Mouse (Mus musculus) forebrain, embryonic 11.5 days (tissue): ENCODE measurements around the gene Gm20388. TPM values are rescaled to one million over a fixed set of nuclear protein-coding genes. Genes with fewer than 3 reads are reported as not detected.

Source experiments
- ATAC-seq: fragments of 200-750 bp; cut with Nextera tagmentation; replicated peaks from 2 replicates; pipeline ENCODE4 v1.8.0; 2017; ENCODE audit warnings: moderate TSS enrichment; ENCODE audit not compliant: low FRiP score
- DNase-seq: peaks from one replicate; pipeline ENCODE4 v3.0.0-alpha.2; 2017; ENCODE audit warnings: low spot score
- H3K27ac ChIP-seq: fragments of 300-500 bp; sonication (generic); 2 replicates; pipeline ENCODE4 v1.5.1; 2014; ENCODE audit warnings: low read depth, low read length
- H3K27me3 ChIP-seq: fragments of 300-500 bp; sonication (generic); 2 replicates; pipeline ENCODE4 v1.6.1; 2014; ENCODE audit warnings: mild to moderate bottlenecking, low read length, mixed read lengths; ENCODE audit not compliant: control insufficient read depth, insufficient read depth
- H3K36me3 ChIP-seq: fragments of 300-500 bp; sonication (generic); 2 replicates; pipeline ENCODE4 v1.6.1; 2014; ENCODE audit warnings: mild to moderate bottlenecking, low read length, moderate library complexity, mixed read lengths; ENCODE audit not compliant: control insufficient read depth, insufficient read depth
- H3K4me1 ChIP-seq: fragments of 300-500 bp; sonication (generic); replicated peaks from 2 replicates; pipeline ENCODE4 v1.6.1; 2014; ENCODE audit warnings: low read length, mixed read lengths; ENCODE audit not compliant: control insufficient read depth, insufficient read depth
- H3K4me2 ChIP-seq: fragments of 300-500 bp; sonication (generic); 2 replicates; pipeline ENCODE4 v1.6.1; 2014; ENCODE audit warnings: low read depth, mild to moderate bottlenecking, low read length, moderate library complexity, mixed read lengths; ENCODE audit not compliant: severe bottlenecking
- H3K4me3 ChIP-seq: fragments of 300-500 bp; sonication (generic); 2 replicates; pipeline ENCODE4 v1.5.1; 2014; ENCODE audit warnings: low read depth, low read length
- H3K9ac ChIP-seq: fragments of 300-500 bp; sonication (generic); 2 replicates; pipeline ENCODE4 v1.6.1; 2014; ENCODE audit warnings: low read length
- H3K9me3 ChIP-seq: fragments of 300-500 bp; sonication (generic); 2 replicates; pipeline ENCODE4 v1.6.1; 2016; ENCODE audit warnings: low read length, mixed read lengths; ENCODE audit not compliant: control insufficient read depth
- WGBS: fragments of 180-500 bp; shearing (Covaris S2); extraction: QIAGEN DNeasy Blood & Tissue Kit; methylation state at CpG from one replicate; pipeline ENCODE4 v1.1.7; 2014; 5-methylcytosine and 5-hydroxymethylcytosine counted together
- polyA plus RNA-seq: library from polyadenylated mRNA; unstranded; fragments of >200 nt; fragmentation: Nextera tagmentation; extraction: Ambion mirVana; gene quantifications from 2 replicates; pipeline ENCODE4 v1.2.1, GENCODE M21; 2014

The Gm20388 gene
- polyA plus RNA-seq, 1 experiment from 2014 or later, result not detected

DNA sequence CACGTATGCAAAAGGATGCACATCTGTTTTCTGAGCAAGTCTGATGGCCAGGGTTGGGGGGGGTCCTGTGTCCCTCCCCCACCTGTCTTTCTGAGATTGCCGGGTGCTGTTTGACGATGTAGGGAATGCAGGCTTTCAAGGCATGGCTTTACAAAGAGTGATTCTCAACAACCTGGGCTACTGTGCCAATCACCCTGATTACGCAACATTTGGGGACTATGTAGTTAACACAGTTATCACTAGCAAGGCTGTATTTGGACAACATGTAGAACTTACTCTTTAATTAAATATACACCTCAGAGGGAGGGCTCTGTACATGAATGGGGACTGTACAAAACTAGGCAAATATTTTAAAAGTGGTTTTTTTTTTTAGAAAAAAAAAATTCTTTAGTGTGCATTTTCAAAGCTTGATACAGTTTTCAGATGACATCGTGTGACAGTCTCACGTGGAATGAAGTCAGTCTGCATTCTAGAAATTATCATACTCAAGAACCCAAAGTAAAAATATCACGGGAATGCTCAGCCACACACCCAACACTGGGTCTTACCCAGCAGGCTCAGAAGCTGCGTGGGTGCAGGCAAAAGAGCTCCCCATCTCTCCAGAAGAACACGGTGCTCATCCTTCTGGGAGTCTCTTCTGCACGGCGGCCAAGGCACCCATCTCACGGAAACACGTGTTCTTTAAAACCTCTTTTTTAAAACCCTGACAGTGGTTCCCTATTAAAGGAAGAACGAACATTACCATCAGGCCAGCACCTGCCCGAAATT, 3930.1 kb downstream of the Gm20388 start:
- Histone ChIP-seq H3K9ac (no peak overlapping the region), H3K36me3 (peaks cover 6% of the 10 kb centered on the region; the same call in 1 of the 2 replicates), H3K4me1 (no peaks in the 10 kb centered on the region), H3K9me3 (no peaks in the 10 kb centered on the region), H3K4me2 (no peak overlapping the region), H3K27ac (no peak overlapping the region), H3K27me3 (no peaks in the 10 kb centered on the region), H3K4me3 (no peak overlapping the region)
- ATAC-seq (no peak), DNase-seq (no peak)
- WGBS, result 93% methylated on average over 15 of the region's 15 CpGs

DNA sequence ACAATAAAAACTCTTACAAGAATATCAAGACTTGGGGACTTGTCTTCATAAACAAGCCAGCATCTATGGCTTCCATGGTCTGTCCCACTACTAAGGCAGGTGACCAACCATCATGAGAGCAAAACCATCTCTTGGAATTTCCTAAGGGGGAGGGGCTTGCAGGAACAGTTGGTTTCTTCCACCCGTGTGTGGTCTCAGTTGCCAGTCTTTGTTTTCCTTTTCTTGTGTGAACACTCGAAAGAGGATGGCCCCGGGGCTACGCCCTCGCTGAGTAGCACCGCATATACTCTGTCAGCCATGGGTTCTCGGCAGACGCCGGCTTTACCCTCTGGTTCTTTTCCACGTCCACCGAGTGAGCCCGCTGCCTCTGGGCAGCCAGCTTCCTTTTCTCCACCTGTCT, 3931.4 kb downstream of the Gm20388 start:
- WGBS, result 88% methylated on average over 12 of the region's 12 CpGs
- no peaks in the 10 kb centered on the region for H3K27me3 ChIP-seq
- H3K36me3 ChIP-seq, result peaks cover 6% of the 10 kb centered on the region; the same call in 1 of the 2 replicates
- no peak for ATAC-seq
- H3K4me3 ChIP-seq, result no peak overlapping the region
- H3K9me3 ChIP-seq, result no peaks in the 10 kb centered on the region
- no peak overlapping the region for H3K9ac ChIP-seq
- no peak for DNase-seq
- no peaks in the 10 kb centered on the region for H3K4me1 ChIP-seq
- H3K4me2 ChIP-seq, result no peak overlapping the region
- H3K27ac ChIP-seq, result no peak overlapping the region

DNA sequence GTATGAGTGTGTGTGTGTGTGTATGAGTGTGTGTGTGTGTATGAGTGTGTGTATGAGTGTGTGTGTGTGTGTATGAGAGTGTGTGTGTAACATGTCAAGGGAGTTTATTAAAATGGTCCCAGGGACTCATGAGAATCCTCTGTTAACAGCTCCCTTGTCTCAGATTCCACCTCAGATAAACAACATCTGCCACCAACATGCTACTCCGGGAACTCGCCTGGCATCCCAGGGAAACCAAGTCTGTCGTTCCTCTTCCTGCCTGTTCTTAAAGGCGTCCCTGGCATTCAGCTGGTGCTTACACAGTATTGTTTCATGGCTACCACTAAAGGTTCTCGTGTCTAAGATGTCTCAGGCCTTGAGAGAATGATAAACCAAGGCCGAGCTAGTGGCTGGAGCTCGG, 3933.7 kb downstream of the Gm20388 start:
- ATAC-seq (no peak), DNase-seq (no peak)
- H3K9me3 ChIP-seq, result no peaks in the 10 kb centered on the region
- no peak overlapping the region for H3K9ac ChIP-seq
- H3K4me1 ChIP-seq, result no peaks in the 10 kb centered on the region
- H3K4me2 ChIP-seq, result no peak overlapping the region
- WGBS, result 80% methylated on average over 7 of the region's 7 CpGs
- H3K27me3 ChIP-seq, result no peaks in the 10 kb centered on the region
- H3K27ac ChIP-seq, result no peak overlapping the region
- H3K4me3 ChIP-seq, result no peak overlapping the region
- H3K36me3 ChIP-seq, result no peaks in the 10 kb centered on the region; the same call in 1 of the 2 replicates

DNA sequence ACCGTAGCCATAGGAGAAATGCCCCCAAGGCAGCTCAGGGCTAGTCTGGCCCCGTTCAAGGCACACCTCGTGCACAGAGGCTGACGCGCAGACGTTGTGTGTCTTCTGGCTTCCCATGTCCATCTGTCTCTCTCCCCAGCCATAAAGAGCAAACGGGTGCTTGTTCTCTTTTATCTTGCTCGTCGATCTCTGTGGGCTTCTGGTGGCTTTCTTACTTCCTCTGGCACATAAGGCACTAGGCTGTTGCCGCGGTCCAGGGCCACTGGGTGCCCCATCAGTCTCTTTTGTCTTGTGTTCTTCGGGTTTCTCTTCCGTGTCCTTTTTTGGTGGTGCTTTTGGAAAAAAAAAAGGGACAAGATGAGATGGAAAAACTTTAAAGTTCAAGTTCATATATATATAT, 3934.5 kb downstream of the Gm20388 start:
- no peak overlapping the region for H3K9ac ChIP-seq
- H3K27ac ChIP-seq, result no peak overlapping the region
- DNase-seq (no peak), ATAC-seq (no peak)
- no peaks in the 10 kb centered on the region; the same call in 1 of the 2 replicates for H3K36me3 ChIP-seq
- H3K4me3 ChIP-seq, result no peak overlapping the region
- no peaks in the 10 kb centered on the region for H3K27me3 ChIP-seq
- no peaks in the 10 kb centered on the region for H3K9me3 ChIP-seq
- WGBS, result 94% methylated on average over 13 of the region's 13 CpGs
- H3K4me2 ChIP-seq, result no peak overlapping the region
- H3K4me1 ChIP-seq, result no peaks in the 10 kb centered on the region

DNA sequence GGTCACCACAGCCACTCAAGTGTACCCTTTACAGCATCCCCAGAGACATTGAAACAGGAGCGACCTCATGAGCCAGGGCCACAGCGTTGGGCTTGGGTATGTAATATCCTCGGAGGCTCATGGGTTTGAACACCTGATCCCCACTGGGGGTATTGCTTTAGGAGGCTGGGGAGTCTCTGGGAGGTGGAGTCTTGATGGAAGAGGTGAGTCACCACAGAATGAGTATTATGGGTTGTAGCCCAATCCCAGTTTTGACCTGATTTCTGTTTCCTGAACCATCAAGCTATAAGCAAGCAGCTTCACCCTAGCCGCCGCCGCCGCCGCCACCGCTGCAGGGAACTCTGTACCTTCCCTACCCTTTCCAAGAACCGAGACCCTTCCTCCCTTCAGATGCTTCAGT, 3935.3 kb downstream of the Gm20388 start:
- H3K4me2 ChIP-seq, result no peak overlapping the region
- H3K4me1 ChIP-seq, result no peaks in the 10 kb centered on the region
- ATAC-seq (no peak), DNase-seq (no peak)
- H3K27ac ChIP-seq, result no peak overlapping the region
- H3K4me3 ChIP-seq, result no peak overlapping the region
- 94% methylated on average over 10 of the region's 10 CpGs for WGBS
- no peak overlapping the region for H3K9ac ChIP-seq
- H3K9me3 ChIP-seq, result no peaks in the 10 kb centered on the region
- H3K27me3 ChIP-seq, result no peaks in the 10 kb centered on the region
- no peaks in the 10 kb centered on the region; the same call in 1 of the 2 replicates for H3K36me3 ChIP-seq

DNA sequence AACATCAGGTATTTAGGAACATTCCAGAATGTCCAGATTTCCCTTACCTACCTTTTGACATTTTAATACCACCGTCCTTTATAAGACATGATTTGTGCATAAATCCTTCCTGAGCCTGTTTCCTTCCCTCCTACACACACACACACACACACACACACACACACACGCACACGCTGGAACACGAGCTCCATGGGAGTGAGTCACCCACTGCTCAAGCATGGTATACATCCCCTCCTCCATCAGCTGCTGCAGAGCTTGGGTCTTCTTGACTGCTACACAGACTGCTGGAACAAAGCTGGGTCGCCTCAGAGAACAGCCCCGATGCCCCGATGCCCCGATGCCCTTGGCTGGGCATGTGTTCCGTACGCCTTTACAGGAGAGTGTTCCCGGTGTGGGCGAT, 3935.9 kb downstream of the Gm20388 start:
- Histone ChIP-seq H3K9me3 (no peaks in the 10 kb centered on the region), H3K9ac (no peak overlapping the region), H3K4me3 (no peak overlapping the region), H3K36me3 (no peaks in the 10 kb centered on the region; the same call in 1 of the 2 replicates), H3K4me2 (no peak overlapping the region), H3K4me1 (no peaks in the 10 kb centered on the region), H3K27me3 (no peaks in the 10 kb centered on the region), H3K27ac (no peak overlapping the region)
- WGBS, result 88% methylated on average over 12 of the region's 12 CpGs
- DNase-seq (no peak), ATAC-seq (no peak)

DNA sequence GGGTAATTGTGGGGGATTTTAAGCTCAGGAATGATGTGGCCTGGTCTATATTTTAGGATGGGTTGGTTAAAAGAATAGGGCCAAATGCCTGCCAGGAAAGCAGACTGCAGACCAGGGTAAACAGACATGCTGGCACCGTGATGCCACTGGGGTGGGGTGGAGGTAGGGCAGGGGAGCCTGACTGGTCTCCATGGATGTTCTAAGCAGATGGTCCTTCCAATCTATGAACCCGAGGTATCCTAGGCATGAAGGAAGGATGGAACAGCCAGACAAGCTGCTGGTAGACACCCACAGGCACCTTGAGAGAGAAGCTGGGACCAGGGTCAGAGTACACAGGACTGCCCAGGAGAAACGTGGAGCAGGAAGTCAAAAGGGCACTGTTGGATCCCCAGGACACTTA, 3936.9 kb downstream of the Gm20388 start:
- ATAC-seq, result no peak
- Histone ChIP-seq H3K9ac (no peak overlapping the region), H3K36me3 (no peaks in the 10 kb centered on the region; the same call in 1 of the 2 replicates), H3K4me3 (no peak overlapping the region), H3K27me3 (no peaks in the 10 kb centered on the region), H3K9me3 (no peaks in the 10 kb centered on the region), H3K27ac (no peak overlapping the region), H3K4me2 (no peak overlapping the region), H3K4me1 (no peaks in the 10 kb centered on the region)
- 83% methylated on average over 3 of the region's 3 CpGs for WGBS
- DNase-seq, result no peak

DNA sequence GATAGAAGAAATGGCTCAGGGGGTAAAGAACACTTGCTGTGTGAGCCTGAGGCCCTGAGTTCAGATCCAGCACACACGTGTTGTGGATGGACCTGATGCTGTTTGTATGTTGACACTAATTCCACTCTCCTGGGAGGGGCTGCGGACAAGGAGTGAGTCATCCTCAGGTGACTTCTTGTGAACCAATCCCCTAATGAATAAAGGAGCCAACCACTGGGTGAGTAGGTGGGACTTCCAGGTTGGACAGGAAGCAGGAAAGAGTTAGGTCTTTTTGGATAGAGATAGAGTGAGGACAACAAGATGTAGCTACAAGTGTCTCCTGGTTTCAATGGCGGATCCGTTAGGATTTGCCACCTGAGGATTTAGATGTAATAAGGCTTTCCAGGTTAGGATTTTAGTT, 3938.7 kb downstream of the Gm20388 start:
- H3K4me2 ChIP-seq, result no peak overlapping the region
- H3K9ac ChIP-seq, result no peak overlapping the region
- WGBS, result 83% methylated on average over 4 of the region's 4 CpGs
- no peaks in the 10 kb centered on the region for H3K27me3 ChIP-seq
- no peaks in the 10 kb centered on the region for H3K36me3 ChIP-seq
- H3K4me1 ChIP-seq, result no peaks in the 10 kb centered on the region
- H3K9me3 ChIP-seq, result no peaks in the 10 kb centered on the region
- DNase-seq (no peak), ATAC-seq (no peak)
- no peak overlapping the region for H3K27ac ChIP-seq
- H3K4me3 ChIP-seq, result no peak overlapping the region

DNA sequence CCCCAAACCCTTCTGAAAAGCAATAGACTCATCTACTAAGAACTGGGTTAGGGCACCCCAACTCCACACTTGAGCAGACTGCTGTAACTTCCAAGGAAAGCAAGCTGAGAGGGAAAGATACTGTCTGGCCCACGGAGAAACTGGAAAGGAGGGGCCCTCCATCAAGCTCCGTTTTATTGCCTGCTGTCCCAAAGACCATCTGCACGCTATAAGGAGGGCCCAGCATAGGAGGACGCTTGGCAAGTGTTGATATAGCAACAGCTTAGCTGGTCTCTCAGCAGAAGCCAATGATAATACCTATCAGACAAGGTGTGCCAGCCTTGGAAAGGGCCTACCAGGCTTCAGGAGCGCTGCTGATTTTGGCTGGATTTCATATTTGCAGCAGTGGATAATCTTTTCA, 3940.9 kb downstream of the Gm20388 start:
- Histone ChIP-seq H3K36me3 (no peaks in the 10 kb centered on the region), H3K9me3 (no peaks in the 10 kb centered on the region; the same call in 1 of the 2 replicates), H3K27ac (no peak overlapping the region), H3K9ac (no peak overlapping the region), H3K27me3 (no peaks in the 10 kb centered on the region), H3K4me1 (no peaks in the 10 kb centered on the region), H3K4me2 (no peak overlapping the region), H3K4me3 (no peak overlapping the region)
- DNase-seq, result no peak
- WGBS, result 78% methylated on average over 5 of the region's 5 CpGs
- no peak for ATAC-seq
